Mouse (Mus musculus) embryonic facial prominence, embryonic 10.5 days (tissue): ENCODE data around the gene Hecw1. TPM values are rescaled to one million over a fixed set of nuclear protein-coding genes. Genes with fewer than 3 reads are reported as not detected.
"Not testable (repeated sequence)": the region's sequence is repeated elsewhere in the genome, so short reads cannot be mapped to it uniquely, and the experiment has no call there.

Experiments
- DNase-seq: peaks from one replicate; pipeline ENCODE4 v3.0.0-alpha.2; 2017; ENCODE audit warnings: low spot score
- H3K27ac ChIP-seq: fragments of 300-500 bp; sonication (generic); replicated peaks from 2 replicates; pipeline ENCODE4 v1.5.1; 2016; ENCODE audit warnings: mild to moderate bottlenecking
- H3K27me3 ChIP-seq: fragments of 300-500 bp; sonication (generic); replicated peaks from 2 replicates; pipeline ENCODE4 v1.6.1; 2016; ENCODE audit warnings: low read depth, mild to moderate bottlenecking; ENCODE audit not compliant: poor library complexity, severe bottlenecking
- H3K36me3 ChIP-seq: fragments of 300-500 bp; sonication (generic); replicated peaks from 2 replicates; pipeline ENCODE4 v1.6.1; 2016; ENCODE audit warnings: mild to moderate bottlenecking, moderate library complexity
- H3K4me1 ChIP-seq: fragments of 300-500 bp; sonication (generic); 2 replicates; pipeline ENCODE4 v1.6.1; 2016
- H3K4me3 ChIP-seq: fragments of 300-500 bp; sonication (generic); 2 replicates; pipeline ENCODE4 v1.5.1; 2016; ENCODE audit warnings: mild to moderate bottlenecking, moderate library complexity
- H3K9me3 ChIP-seq: fragments of 300-500 bp; sonication (generic); 2 replicates; pipeline ENCODE4 v1.6.1; 2016; ENCODE audit warnings: mild to moderate bottlenecking
- WGBS: fragments of 180-500 bp; shearing (Covaris S2); methylation state at CpG from one replicate; pipeline ENCODE4 v1.1.7; 2016; 5-methylcytosine and 5-hydroxymethylcytosine counted together
- polyA plus RNA-seq: library from polyadenylated mRNA; unstranded; fragments of >200 nt; fragmentation: Nextera tagmentation; extraction: Ambion mirVana; gene quantifications from 2 replicates; pipeline ENCODE4 v1.2.1, GENCODE M21; 2016

Hecw1 gene
- polyA plus RNA-seq, 1 experiment from 2014 or later: 1.6 TPM

GRCm38 (mm10) chr13:14304103-14304502 lies 218.9 kb downstream of the Hecw1 start:
- Histone ChIP-seq H3K27ac (no peak overlapping the region), H3K27me3 (no peaks in the 10 kb centered on the region), H3K36me3 (no peaks in the 10 kb centered on the region), H3K4me1 (no peaks in the 10 kb centered on the region), H3K4me3 (no peak overlapping the region), H3K9me3 (no peaks in the 10 kb centered on the region)
- DNase-seq: no peak
- 86% methylated on average over 1 of the region's 1 CpGs for WGBS

GRCm38 (mm10) chr13:14302921-14303320 lies 220.1 kb downstream of the Hecw1 start:
- WGBS: 51% methylated on average over 2 of the region's 2 CpGs
- Histone ChIP-seq H3K27me3 (no peaks in the 10 kb centered on the region), H3K9me3 (no peaks in the 10 kb centered on the region), H3K4me3 (no peak overlapping the region), H3K27ac (no peak overlapping the region), H3K4me1 (no peaks in the 10 kb centered on the region), H3K36me3 (no peaks in the 10 kb centered on the region)
- no peak for DNase-seq

GRCm38 (mm10) chr13:14290016-14290415 lies 233.0 kb downstream of the Hecw1 start:
- Histone ChIP-seq H3K36me3 (no peaks in the 10 kb centered on the region), H3K27me3 (no peaks in the 10 kb centered on the region), H3K4me1 (no peaks in the 10 kb centered on the region), H3K27ac (no peak overlapping the region), H3K9me3 (no peaks in the 10 kb centered on the region), H3K4me3 (no peak overlapping the region)
- DNase-seq: no peak
- WGBS: 38% methylated on average over 1 of the region's 1 CpGs

GRCm38 (mm10) chr13:14271476-14271875 lies 251.6 kb downstream of the Hecw1 start:
- no peaks in the 10 kb centered on the region for H3K9me3 ChIP-seq
- no peaks in the 10 kb centered on the region for H3K4me1 ChIP-seq
- no peak overlapping the region for H3K4me3 ChIP-seq
- DNase-seq: no peak
- H3K36me3 ChIP-seq: no peaks in the 10 kb centered on the region
- no peak overlapping the region for H3K27ac ChIP-seq
- no peaks in the 10 kb centered on the region for H3K27me3 ChIP-seq

GRCm38 (mm10) chr13:14260939-14261338 lies 262.1 kb downstream of the Hecw1 start:
- not testable (repeated sequence) for H3K4me1 ChIP-seq, H3K9me3 ChIP-seq, H3K4me3 ChIP-seq, H3K27me3 ChIP-seq, H3K36me3 ChIP-seq, H3K27ac ChIP-seq, DNase-seq
- 26% methylated on average over 9 of the region's 9 CpGs for WGBS

- Histone ChIP-seq H3K9me3 (no peaks in the 10 kb centered on the region), H3K27ac (no peak overlapping the region)
- WGBS: 51% methylated on average over 2 of the region's 2 CpGs
Measured at GRCm38 (mm10) chr13:14245946-14246345, 277.1 kb downstream of the Hecw1 start.

GRCm38 (mm10) chr13:14179669-14180068 lies 343.4 kb downstream of the Hecw1 start:
- Histone ChIP-seq H3K4me3 (no peak overlapping the region), H3K27me3 (no peaks in the 10 kb centered on the region), H3K9me3 (no peaks in the 10 kb centered on the region), H3K4me1 (no peaks in the 10 kb centered on the region), H3K36me3 (peaks cover 41% of the 10 kb centered on the region), H3K27ac (no peak overlapping the region)
- no peak for DNase-seq
- 85% methylated on average over 3 of the region's 3 CpGs for WGBS

More at GRCm38 (mm10) chr13:14245946-14246345, 277.1 kb downstream of the Hecw1 start:
- Histone ChIP-seq H3K36me3 (no peaks in the 10 kb centered on the region), H3K4me3 (no peak overlapping the region), H3K27me3 (no peaks in the 10 kb centered on the region), H3K4me1 (no peaks in the 10 kb centered on the region)
- DNase-seq: no peak

GRCm38 (mm10) chr13:14177989-14178388 lies 345.0 kb downstream of the Hecw1 start:
- H3K9me3 ChIP-seq: no peaks in the 10 kb centered on the region
- no peak for DNase-seq
- H3K36me3 ChIP-seq: peaks cover 30% of the 10 kb centered on the region
- H3K27ac ChIP-seq: no peak overlapping the region
- WGBS: 96% methylated on average over 1 of the region's 1 CpGs
- H3K4me1 ChIP-seq: no peaks in the 10 kb centered on the region
- no peak overlapping the region for H3K4me3 ChIP-seq
- no peaks in the 10 kb centered on the region for H3K27me3 ChIP-seq

Other genes starting within 250 kb of the Hecw1 start
- gene Mrpl32, start 89.9 kb upstream of the Hecw1 start, polyA plus RNA-seq: 111 and 113 TPM in 2 replicates
- gene Psma2, start 90.0 kb upstream of the Hecw1 start, polyA plus RNA-seq: 241 and 244 TPM in 2 replicates
- gene AW209491, start 106.9 kb upstream of the Hecw1 start, polyA plus RNA-seq: 34.8 and 35.8 TPM in 2 replicates